Mouse (Mus musculus): ENCODE results near the gene Gpc5. TPM values are rescaled to one million over a fixed set of nuclear protein-coding genes. Genes with fewer than 3 reads are reported as not detected.

Gpc5 gene
- polyA plus RNA-seq, 1 experiment from 2014 or later: 0.05 TPM

GRCm38 (mm10) chr14:115411513-115412174, 319.6 kb downstream of the Gpc5 start:
- Histone ChIP-seq H3K9ac (ENCODE audit: low read depth, low read length) (no peak overlapping the region), H3K9me3 (replicated peaks; ENCODE audit: control insufficient read depth, low read length) (no peaks in the 10 kb centered on the region), H3K27me3 (ENCODE audit: control insufficient read depth, insufficient read depth, low read depth, low read length) (no peaks in the 10 kb centered on the region), H3K4me3 (ENCODE audit: low read depth, low read length) (no peak overlapping the region), H3K4me1 (ENCODE audit: control insufficient read depth, low read depth, low read length) (no peaks in the 10 kb centered on the region), H3K4me2 (ENCODE audit: low read depth, low read length) (no peak overlapping the region), H3K27ac (ENCODE audit: low read length) (no peak overlapping the region), H3K36me3 (ENCODE audit: control insufficient read depth, insufficient read depth) (no peaks in the 10 kb centered on the region)
- no peak for ATAC-seq (ENCODE audit: low read depth)
- WGBS (ENCODE audit: insufficient replicate concordance): 64% methylated on average over 6 of the region's 6 CpGs

DNA sequence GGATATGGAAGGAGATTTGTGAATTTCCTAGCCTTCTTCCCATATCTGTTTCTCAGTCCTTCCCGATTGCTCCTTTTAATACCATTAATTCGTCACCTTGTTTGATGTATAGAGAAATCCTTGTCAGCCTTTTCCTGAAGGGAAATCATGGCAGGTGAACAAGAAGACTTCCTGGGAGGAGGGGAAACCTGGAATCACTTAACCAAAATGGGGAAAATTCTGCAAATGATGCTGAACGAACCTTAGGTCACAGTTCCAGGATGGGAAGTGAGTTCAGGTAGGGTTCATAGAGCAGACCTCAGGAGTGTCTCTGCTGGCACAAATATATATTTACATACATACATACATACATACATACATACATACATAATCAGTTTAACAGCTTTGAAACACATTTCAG, 320.8 kb downstream of the Gpc5 start:
- no peak for ATAC-seq (ENCODE audit: low read depth)
- Histone ChIP-seq H3K27me3 (ENCODE audit: control insufficient read depth, insufficient read depth, low read depth, low read length) (no peaks in the 10 kb centered on the region), H3K27ac (ENCODE audit: low read length) (no peak overlapping the region), H3K4me1 (ENCODE audit: control insufficient read depth, low read depth, low read length) (no peaks in the 10 kb centered on the region), H3K36me3 (ENCODE audit: control insufficient read depth, insufficient read depth) (no peaks in the 10 kb centered on the region), H3K4me3 (ENCODE audit: low read depth, low read length) (no peak overlapping the region), H3K9me3 (replicated peaks; ENCODE audit: control insufficient read depth, low read length) (no peaks in the 10 kb centered on the region), H3K9ac (ENCODE audit: low read depth, low read length) (no peak overlapping the region), H3K4me2 (ENCODE audit: low read depth, low read length) (no peak overlapping the region)
- WGBS (ENCODE audit: insufficient replicate concordance): 65% methylated on average over 3 of the region's 3 CpGs

DNA sequence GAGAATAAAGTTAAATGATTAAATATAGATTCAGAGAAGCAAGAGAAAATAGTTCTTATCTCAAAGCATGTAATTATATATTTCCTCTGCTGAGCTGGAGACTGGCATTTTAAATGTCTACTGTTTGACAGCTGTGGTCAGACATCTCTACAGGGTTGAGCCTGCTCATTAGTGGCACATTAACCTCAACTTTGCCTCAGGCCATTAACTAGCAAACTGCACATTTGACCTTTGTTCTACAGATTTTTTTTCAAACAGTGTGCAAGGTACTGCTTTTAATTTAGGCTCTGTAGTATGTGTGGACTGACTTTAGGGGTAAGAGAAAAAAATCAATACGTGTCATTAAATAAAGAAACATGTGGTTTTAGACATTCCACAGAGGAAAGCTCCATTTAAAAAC, 321.4 kb downstream of the Gpc5 start:
- Histone ChIP-seq H3K4me2 (ENCODE audit: low read depth, low read length) (no peak overlapping the region), H3K27me3 (ENCODE audit: control insufficient read depth, insufficient read depth, low read depth, low read length) (no peaks in the 10 kb centered on the region), H3K9me3 (replicated peaks; ENCODE audit: control insufficient read depth, low read length) (no peaks in the 10 kb centered on the region), H3K9ac (ENCODE audit: low read depth, low read length) (no peak overlapping the region), H3K4me1 (ENCODE audit: control insufficient read depth, low read depth, low read length) (no peaks in the 10 kb centered on the region), H3K36me3 (ENCODE audit: control insufficient read depth, insufficient read depth) (no peaks in the 10 kb centered on the region), H3K27ac (ENCODE audit: low read length) (no peak overlapping the region), H3K4me3 (ENCODE audit: low read depth, low read length) (no peak overlapping the region)
- 41% methylated on average over 1 of the region's 1 CpGs for WGBS (ENCODE audit: insufficient replicate concordance)
- ATAC-seq (ENCODE audit: low read depth): peak; percentile 70; the same call in 1 of the 2 replicates

GRCm38 (mm10) chr14:115414545-115414944, 322.5 kb downstream of the Gpc5 start:
- Histone ChIP-seq H3K9me3 (replicated peaks; ENCODE audit: control insufficient read depth, low read length) (no peaks in the 10 kb centered on the region), H3K27me3 (ENCODE audit: control insufficient read depth, insufficient read depth, low read depth, low read length) (no peaks in the 10 kb centered on the region), H3K27ac (ENCODE audit: low read length) (no peak overlapping the region), H3K4me3 (ENCODE audit: low read depth, low read length) (no peak overlapping the region), H3K9ac (ENCODE audit: low read depth, low read length) (no peak overlapping the region), H3K4me2 (ENCODE audit: low read depth, low read length) (no peak overlapping the region), H3K36me3 (ENCODE audit: control insufficient read depth, insufficient read depth) (no peaks in the 10 kb centered on the region), H3K4me1 (ENCODE audit: control insufficient read depth, low read depth, low read length) (no peaks in the 10 kb centered on the region)
- no peak for ATAC-seq (ENCODE audit: low read depth)
- WGBS (ENCODE audit: insufficient replicate concordance): 53% methylated on average over 5 of the region's 5 CpGs

DNA sequence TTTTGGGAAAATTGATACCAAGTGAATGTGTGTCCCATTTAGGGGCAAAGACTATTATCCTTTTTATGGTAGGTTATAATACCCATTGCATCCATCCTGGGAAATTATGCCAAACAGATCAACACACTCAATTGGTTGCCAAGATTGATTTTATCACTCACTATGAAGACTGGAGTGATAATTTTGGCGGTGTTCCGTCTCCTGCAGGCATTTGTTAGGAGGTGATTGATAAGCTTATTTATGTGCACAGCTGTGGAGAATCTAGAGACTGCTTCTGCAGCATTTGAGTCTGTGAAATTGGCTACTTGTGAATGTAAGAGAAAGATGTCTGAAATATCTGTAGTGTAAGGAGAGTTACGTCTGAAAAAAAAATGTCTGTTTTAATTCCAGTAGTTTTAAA, 340.0 kb downstream of the Gpc5 start:
- no peaks in the 10 kb centered on the region for H3K36me3 ChIP-seq (ENCODE audit: control insufficient read depth, insufficient read depth)
- WGBS (ENCODE audit: insufficient replicate concordance): 68% methylated on average over 3 of the region's 3 CpGs
- no peak overlapping the region for H3K9ac ChIP-seq (ENCODE audit: low read depth, low read length)
- H3K9me3 ChIP-seq (replicated peaks; ENCODE audit: control insufficient read depth, low read length): no peaks in the 10 kb centered on the region
- no peak overlapping the region for H3K4me3 ChIP-seq (ENCODE audit: low read depth, low read length)
- H3K4me2 ChIP-seq (ENCODE audit: low read depth, low read length): no peak overlapping the region
- H3K27ac ChIP-seq (ENCODE audit: low read length): no peak overlapping the region
- no peaks in the 10 kb centered on the region for H3K27me3 ChIP-seq (ENCODE audit: control insufficient read depth, insufficient read depth, low read depth, low read length)
- ATAC-seq (ENCODE audit: low read depth): no peak
- no peaks in the 10 kb centered on the region for H3K4me1 ChIP-seq (ENCODE audit: control insufficient read depth, low read depth, low read length)

DNA sequence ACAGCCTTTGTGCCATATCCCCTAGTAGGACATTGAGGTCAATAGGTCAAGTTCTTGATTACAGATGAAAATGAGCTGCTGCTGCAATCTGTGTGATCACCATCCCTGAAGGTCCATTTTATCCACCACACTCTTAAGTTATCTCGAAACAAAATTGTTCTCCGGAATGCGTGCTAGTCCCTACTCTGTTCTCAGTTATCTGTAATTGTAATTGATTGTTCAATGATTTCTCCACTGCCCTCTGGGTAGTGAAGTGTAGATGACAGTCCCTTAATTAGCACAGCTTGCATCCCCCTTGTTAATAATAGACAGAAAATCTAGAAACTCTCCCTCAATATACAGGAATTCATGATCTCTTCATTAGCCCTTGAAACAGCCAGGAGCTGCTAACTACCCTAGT, 340.4 kb downstream of the Gpc5 start:
- ATAC-seq (ENCODE audit: low read depth): no peak
- Histone ChIP-seq H3K9me3 (replicated peaks; ENCODE audit: control insufficient read depth, low read length) (no peaks in the 10 kb centered on the region), H3K36me3 (ENCODE audit: control insufficient read depth, insufficient read depth) (no peaks in the 10 kb centered on the region), H3K27me3 (ENCODE audit: control insufficient read depth, insufficient read depth, low read depth, low read length) (no peaks in the 10 kb centered on the region), H3K4me2 (ENCODE audit: low read depth, low read length) (no peak overlapping the region), H3K27ac (ENCODE audit: low read length) (no peak overlapping the region), H3K4me1 (ENCODE audit: control insufficient read depth, low read depth, low read length) (no peaks in the 10 kb centered on the region), H3K4me3 (ENCODE audit: low read depth, low read length) (no peak overlapping the region), H3K9ac (ENCODE audit: low read depth, low read length) (no peak overlapping the region)
- 67% methylated on average over 3 of the region's 3 CpGs for WGBS (ENCODE audit: insufficient replicate concordance)

GRCm38 (mm10) chr14:115436617-115437016, 344.6 kb downstream of the Gpc5 start:
- 16% methylated on average over 2 of the region's 2 CpGs for WGBS (ENCODE audit: insufficient replicate concordance)
- no peak for ATAC-seq (ENCODE audit: low read depth)
- no peak overlapping the region for H3K4me3 ChIP-seq (ENCODE audit: low read depth, low read length)

DNA sequence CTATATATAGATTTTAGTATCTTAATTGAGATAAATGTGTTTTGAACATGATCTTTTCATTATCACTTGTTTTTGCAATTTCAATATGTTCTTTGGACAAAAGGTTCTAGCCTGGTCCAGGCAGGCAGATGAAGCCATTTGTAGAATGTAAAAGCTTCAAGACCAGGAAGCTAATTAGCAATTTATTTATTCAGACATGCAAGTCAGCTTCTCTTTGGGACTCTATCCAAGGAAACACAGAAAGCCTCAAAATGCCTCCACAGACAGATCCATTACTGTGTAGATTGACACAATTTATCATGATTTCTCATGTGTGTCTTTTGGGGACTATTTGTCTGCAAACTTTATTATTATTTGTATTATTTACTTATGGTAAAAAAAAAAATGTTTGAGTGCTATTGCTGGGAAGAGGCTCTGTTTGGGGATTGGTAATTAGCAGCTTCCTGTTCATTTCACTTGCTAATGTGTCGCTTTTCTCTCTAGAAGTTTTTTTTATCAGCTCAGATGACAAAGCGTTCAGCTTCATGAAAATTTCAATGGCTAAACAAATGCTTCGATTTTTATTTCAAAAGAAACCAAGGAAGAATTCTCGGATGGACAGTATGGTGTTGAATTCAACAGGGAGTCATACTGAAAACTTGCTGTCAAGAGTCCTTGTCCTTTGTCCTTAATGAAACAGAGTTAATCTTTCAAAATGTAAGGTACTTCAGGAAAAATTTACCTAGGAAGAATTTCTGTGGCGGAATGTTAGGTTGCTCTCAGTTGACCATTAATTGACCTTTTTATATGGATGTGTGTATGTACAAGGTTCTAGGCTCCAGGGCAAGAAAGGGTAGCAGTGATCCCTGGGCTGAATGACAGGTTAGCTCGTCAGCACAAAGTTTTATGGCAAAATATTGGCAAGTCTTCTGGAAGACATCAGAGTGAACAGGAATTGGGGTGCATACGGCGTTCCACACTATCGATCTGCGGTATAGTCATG, 353.1 kb downstream of the Gpc5 start:
- 60% methylated on average over 10 of the region's 10 CpGs for WGBS (ENCODE audit: insufficient replicate concordance)
- ATAC-seq (ENCODE audit: low read depth): no peak

More at GRCm38 (mm10) chr14:115436617-115437016, 344.6 kb downstream of the Gpc5 start:
- Histone ChIP-seq H3K9me3 (replicated peaks; ENCODE audit: control insufficient read depth, low read length) (no peaks in the 10 kb centered on the region), H3K4me1 (ENCODE audit: control insufficient read depth, low read depth, low read length) (no peaks in the 10 kb centered on the region), H3K27me3 (ENCODE audit: control insufficient read depth, insufficient read depth, low read depth, low read length) (no peaks in the 10 kb centered on the region), H3K27ac (ENCODE audit: low read length) (no peak overlapping the region), H3K36me3 (ENCODE audit: control insufficient read depth, insufficient read depth) (no peaks in the 10 kb centered on the region), H3K9ac (ENCODE audit: low read depth, low read length) (no peak overlapping the region), H3K4me2 (ENCODE audit: low read depth, low read length) (no peak overlapping the region)

GRCm38 (mm10) chr14:115450938-115451337, 358.9 kb downstream of the Gpc5 start:
- Histone ChIP-seq H3K4me2 (ENCODE audit: low read depth, low read length) (no peak overlapping the region), H3K4me1 (ENCODE audit: control insufficient read depth, low read depth, low read length) (no peaks in the 10 kb centered on the region), H3K27me3 (ENCODE audit: control insufficient read depth, insufficient read depth, low read depth, low read length) (no peaks in the 10 kb centered on the region), H3K9ac (ENCODE audit: low read depth, low read length) (no peak overlapping the region), H3K9me3 (replicated peaks; ENCODE audit: control insufficient read depth, low read length) (no peaks in the 10 kb centered on the region), H3K36me3 (ENCODE audit: control insufficient read depth, insufficient read depth) (no peaks in the 10 kb centered on the region), H3K27ac (ENCODE audit: low read length) (no peak overlapping the region), H3K4me3 (ENCODE audit: low read depth, low read length) (no peak overlapping the region)
- ATAC-seq (ENCODE audit: low read depth): no peak
- 54% methylated on average over 2 of the region's 2 CpGs for WGBS (ENCODE audit: insufficient replicate concordance)

More for the DNA sequence above, 353.1 kb downstream of the Gpc5 start:
- Histone ChIP-seq H3K4me1 (ENCODE audit: control insufficient read depth, low read depth, low read length) (no peaks in the 10 kb centered on the region), H3K27me3 (ENCODE audit: control insufficient read depth, insufficient read depth, low read depth, low read length) (no peaks in the 10 kb centered on the region), H3K4me3 (ENCODE audit: low read depth, low read length) (no peak overlapping the region), H3K36me3 (ENCODE audit: control insufficient read depth, insufficient read depth) (no peaks in the 10 kb centered on the region), H3K9ac (ENCODE audit: low read depth, low read length) (no peak overlapping the region), H3K4me2 (ENCODE audit: low read depth, low read length) (no peak overlapping the region), H3K27ac (ENCODE audit: low read length) (no peak overlapping the region), H3K9me3 (replicated peaks; ENCODE audit: control insufficient read depth, low read length) (no peaks in the 10 kb centered on the region)

Data from liver, embryonic 16.5 days (tissue).